Mouse (Mus musculus) heart, postnatal 36 days (tissue): ENCODE results near the gene Lamc1. TPM values are rescaled to one million over a fixed set of nuclear protein-coding genes. Genes with fewer than 3 reads are reported as not detected.
A peak's percentile ranks its signal among the peaks of the same experiment; 100 is the strongest.

Experiments
- DNase-seq, 2 experiments: peaks; one replicate each; pipeline ENCODE4 v3.0.0; 2021 to 2022
- intact Hi-C: fragments of 180-260 bp; cut with DNase I; formaldehyde crosslinking; loops from one replicate; pipeline ENCODE4 v1.15.1; 2025
- total RNA-seq, 2 experiments: library from RNA; stranded (reverse); gene quantifications; 2 replicates each; pipeline ENCODE4 v1.2.3; 2021

Gene Lamc1
- total RNA-seq, 2 experiments from 2014 or later: 139 to 176 TPM

GRCm38 (mm10) chr1:153216516-153216915, 116.1 kb downstream of the Lamc1 start:
- intact Hi-C loops: no loop called here

GRCm38 (mm10) chr1:153215676-153216075, 116.9 kb downstream of the Lamc1 start:
- intact Hi-C loops: no loop called here
- DNase-seq: no peak

More at GRCm38 (mm10) chr1:153216516-153216915, 116.1 kb downstream of the Lamc1 start:
- DNase-seq: no peak

DNA sequence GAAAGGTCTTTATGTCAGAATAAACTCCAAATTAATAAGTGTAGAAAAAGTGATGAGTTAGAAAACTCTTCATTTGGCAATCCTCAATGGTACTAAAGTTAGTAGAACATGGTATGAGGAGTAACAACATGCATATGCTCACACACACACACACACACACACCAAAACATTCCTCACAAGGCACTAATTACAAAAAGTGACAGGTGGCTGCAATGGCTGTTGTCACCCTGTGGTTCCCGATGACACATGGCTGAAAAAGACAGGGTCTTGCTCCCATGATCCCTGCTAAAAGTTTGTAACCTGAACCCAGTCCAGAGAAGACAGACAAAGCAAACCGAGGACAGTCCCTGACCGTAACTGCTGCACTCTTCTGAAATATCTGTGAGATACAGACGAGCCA, 121.6 kb downstream of the Lamc1 start:
- DNase-seq: no peak
- intact Hi-C loops: no loop called here

DNA sequence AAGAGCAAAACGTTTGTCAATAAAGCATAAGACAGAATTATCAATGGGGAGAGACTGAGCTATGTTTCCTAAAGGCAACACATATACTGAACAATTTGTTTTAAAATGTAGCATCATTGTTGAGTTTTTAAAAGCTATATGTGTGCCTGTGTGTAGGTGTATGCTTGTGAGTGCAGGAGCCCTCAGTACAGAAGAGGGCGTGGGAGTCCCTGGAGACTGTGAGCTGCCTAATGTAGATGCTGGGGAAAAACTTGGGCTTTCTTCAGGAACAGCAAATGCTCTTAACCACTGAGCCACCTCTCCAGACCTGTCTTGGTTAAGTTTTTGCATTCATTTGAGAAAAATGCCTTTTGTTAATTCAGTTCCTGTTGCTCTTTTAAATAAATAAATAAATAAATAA, 122.4 kb downstream of the Lamc1 start:
- no peak for DNase-seq
- intact Hi-C loops: no loop called here

DNA sequence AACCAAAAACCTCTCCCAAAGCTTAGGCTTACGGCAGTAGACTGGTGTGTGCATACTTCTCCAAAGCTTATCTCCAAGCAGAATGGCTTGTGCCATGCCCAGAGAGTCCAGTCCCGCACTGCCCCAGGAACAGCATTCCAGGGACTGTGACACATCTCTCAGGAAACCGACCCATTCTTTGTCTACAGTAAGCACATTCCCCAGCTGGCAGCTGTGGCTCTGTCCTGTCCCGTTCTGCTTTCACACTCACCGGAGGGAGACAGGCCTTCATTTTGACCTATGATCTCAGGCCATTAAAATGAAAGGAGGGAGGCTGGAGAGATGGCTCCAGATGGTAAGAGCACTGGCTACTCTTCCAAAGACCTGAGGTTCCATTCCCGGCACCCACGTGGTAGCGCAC, 130.4 kb downstream of the Lamc1 start:
- no peak for DNase-seq
- intact Hi-C loops: no loop called here

DNA sequence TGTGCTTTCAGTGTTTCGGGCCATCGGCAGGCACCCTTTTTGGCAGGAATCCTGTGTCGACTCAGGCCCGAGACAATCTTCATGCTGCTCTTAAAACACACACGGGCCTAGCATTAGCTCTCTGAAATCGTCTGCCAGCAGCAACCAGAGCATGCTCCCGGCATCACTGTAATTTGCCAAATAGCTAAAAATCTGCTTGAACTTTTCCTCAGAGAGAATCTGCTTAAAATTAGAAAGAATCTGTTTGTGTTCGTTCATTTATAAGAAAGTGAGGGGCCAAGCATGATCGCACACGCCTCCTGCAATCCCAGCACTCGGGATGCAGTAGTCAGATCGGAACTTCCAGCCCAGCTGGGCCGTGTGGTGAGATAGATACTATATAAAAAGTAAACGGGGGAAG, 131.1 kb downstream of the Lamc1 start:
- DNase-seq: no peak
- intact Hi-C loops: no loop called here

DNA sequence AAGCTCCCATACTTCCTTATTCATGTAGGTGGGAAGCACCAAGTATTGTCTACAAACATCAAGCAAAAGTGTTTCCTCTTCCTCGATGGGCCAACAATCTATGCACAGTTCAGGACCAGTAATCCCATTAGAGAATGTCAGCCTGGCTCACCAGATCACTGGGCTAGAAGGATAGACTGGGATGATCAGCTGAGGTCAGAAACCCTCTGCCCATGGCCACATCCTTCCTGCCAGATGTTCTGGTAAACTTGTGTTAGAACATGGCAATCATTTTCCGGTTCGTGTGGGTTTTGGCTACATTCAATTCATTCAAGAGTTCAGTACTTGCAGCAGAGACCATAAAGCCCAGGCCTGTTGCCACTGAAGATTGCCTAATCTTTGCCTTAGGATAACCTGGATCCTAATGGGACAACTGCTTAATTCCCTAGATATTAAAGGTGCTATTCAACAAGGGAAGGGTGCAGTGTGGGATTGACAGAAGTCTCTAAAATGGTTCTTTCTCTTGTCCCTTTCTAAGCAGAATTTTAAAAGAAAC, 135.2 kb downstream of the Lamc1 start:
- intact Hi-C loops: no loop called here
- no peak for DNase-seq

DNA sequence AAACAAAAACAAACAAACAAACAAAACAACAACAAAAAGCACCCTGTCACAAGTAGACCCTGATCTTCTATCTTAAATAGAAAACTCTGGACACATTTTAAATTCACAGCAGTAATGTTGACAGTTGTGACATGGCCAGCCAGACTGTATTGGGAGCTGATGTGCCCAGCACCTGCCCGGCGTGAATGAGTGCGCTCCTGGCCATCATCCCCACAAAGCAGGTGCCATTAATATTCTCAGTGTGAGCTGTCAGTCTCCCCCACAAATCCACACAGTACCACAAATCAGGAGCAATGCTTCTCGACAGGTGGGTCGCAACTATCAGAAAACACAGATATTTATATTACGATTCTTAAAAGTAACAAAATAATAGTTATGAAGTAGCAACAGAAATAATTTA, 139.6 kb downstream of the Lamc1 start:
- no peak for DNase-seq
- intact Hi-C loops: no loop called here

- intact Hi-C loops: no loop called here
- no peak for DNase-seq
Observed at GRCm38 (mm10) chr1:153192379-153192778, 140.2 kb downstream of the Lamc1 start.

- intact Hi-C loops: no loop called here
Observed at GRCm38 (mm10) chr1:153191943-153192329, 140.7 kb downstream of the Lamc1 start.

GRCm38 (mm10) chr1:153191237-153191942, 141.2 kb downstream of the Lamc1 start:
- intact Hi-C loops: no loop called here
- peak in 1 of 2 experiments; percentile 33 for DNase-seq

More at GRCm38 (mm10) chr1:153191943-153192329, 140.7 kb downstream of the Lamc1 start:
- peak in 1 of 2 experiments; percentile 40 for DNase-seq

DNA sequence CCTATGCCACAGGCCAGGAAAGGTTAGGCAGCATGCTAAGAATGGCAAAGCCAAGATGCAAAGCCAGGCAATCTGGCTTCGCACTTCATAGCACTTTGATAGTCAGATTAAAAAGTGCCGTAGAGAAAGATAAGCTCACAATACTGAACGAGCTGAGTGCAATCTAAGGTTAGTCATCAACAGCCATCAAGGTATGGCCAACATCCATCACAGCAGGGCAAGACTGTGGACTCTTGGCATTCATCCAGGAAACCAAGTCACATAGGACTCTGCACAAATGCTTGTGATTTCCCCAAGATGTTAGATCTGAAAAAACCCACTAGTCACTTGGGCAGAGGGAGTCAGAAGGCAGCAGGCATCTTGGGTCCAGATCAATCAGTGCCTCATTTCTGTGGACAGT, 144.5 kb downstream of the Lamc1 start:
- DNase-seq: no peak
- intact Hi-C loops: no loop called here

- intact Hi-C loops: no loop called here
- DNase-seq: peak in 1 of 2 experiments; percentile 19
Observed at GRCm38 (mm10) chr1:153185828-153186803, 146.5 kb downstream of the Lamc1 start, which contains the start of gene Lamc2. TSS of gene Lamc2 (minus strand) at chr1:153186447.

DNA sequence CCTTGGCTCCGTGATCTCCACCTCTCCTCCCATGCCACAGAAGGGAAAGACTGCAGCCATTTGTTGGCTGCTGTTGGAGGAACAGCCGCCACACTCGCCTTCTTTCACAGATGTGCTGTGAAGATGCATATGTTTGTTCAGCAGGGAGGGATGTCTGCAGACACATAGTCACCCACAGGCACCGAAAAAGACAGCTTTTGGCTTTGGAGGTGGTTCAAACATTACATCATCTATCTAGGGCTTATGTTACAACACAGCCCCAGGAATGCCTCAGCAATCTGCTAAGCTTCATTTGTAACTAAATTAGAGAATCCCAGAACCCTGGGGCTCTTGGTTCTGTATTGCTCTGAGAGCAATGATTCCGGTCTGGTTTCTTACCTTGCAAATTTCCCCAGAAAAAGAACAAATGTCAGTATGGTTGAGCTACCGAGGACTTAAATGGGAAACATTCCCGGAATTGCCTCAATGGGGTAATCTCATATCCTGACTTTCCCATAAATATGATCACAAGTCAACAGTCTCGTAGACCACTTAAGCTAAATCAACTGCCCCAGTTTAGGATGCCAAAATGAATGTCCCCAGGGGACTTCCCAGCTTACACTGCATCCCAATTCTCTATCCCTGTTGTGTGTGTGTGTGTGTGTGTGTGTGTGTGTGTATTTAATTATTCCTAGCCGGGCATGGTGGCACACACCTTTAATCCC, 151.8 kb downstream of the Lamc1 start:
- intact Hi-C loops: loop anchor here (2.0 kb wide), 1 partner anchor 46 kb away; no protein-coding TSS in a partner anchor
- no peak for DNase-seq

- no peak for DNase-seq
- intact Hi-C loops: loop anchor here (2.0 kb wide), 1 partner anchor 45 kb away; no protein-coding TSS in a partner anchor
Observed at GRCm38 (mm10) chr1:153180160-153180559, 152.4 kb downstream of the Lamc1 start.

DNA sequence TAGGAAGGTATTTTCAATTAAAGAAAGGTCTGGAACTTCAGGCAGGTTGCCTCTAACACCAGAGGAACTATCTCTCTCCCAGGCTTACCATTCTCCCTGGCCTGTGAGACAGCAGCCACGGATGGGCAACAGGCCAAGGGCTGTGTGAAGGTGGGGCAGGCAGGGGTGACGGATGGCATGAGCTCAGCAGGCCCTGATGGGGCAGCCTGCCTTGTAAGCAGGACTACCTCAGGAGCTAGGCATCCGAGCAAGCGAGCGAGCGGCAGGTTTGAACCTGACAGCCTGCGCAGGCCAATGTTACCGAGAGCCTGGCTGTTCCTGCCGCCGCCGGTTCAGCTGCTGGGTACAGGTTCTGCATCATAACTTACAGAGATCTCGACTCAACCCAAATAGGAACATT, 157.8 kb downstream of the Lamc1 start:
- intact Hi-C loops: no loop called here
- DNase-seq: peak; percentile 61 to 65

DNA sequence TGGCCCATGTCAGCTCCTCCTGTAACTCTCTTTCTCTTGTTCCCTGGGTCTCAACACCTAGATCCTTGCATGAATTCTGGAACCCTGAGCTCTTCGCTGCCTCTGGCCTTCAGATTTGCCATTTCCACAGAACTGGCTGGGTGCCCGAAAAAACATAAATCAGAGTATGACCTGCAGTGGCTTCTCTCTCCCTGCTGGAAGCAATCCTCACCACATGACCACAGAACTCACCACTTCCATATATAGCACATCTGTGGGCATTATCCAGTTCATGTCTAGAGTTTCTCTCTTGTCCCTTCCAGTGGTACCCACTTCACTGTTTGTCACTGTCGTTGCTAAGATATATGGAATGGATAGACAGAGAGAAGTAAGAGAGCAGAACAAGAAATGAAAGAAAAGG, 159.3 kb downstream of the Lamc1 start:
- no peak for DNase-seq
- intact Hi-C loops: no loop called here

- DNase-seq: no peak
- intact Hi-C loops: no loop called here
Observed at GRCm38 (mm10) chr1:153172291-153172731, 160.3 kb downstream of the Lamc1 start.

- no peak for DNase-seq
- intact Hi-C loops: no loop called here
Observed at GRCm38 (mm10) chr1:153171011-153171410, 161.6 kb downstream of the Lamc1 start.
